Mouse (Mus musculus) embryonic fibroblast, embryonic 13.5 days (primary cell): Measurements from ENCODE around the gene Pga5. TPM values are rescaled to one million over a fixed set of nuclear protein-coding genes. Genes with fewer than 3 reads are reported as not detected.

Source experiments
- H3K27ac ChIP-seq: 2 replicates; pipeline ENCODE4 v1.5.1; 2012; ENCODE audit warnings: low read length, control low read depth, inconsistent platforms; ENCODE audit not compliant: insufficient read depth
- H3K4me1 ChIP-seq: 2 replicates; pipeline ENCODE4 v1.6.1; 2011; ENCODE audit warnings: low read length; ENCODE audit not compliant: control insufficient read depth, insufficient read depth
- H3K4me3 ChIP-seq: 2 replicates; pipeline ENCODE4 v1.5.1; 2011; ENCODE audit warnings: mild to moderate bottlenecking, control low read depth, low read length; ENCODE audit not compliant: insufficient read depth
- CTCF ChIP-seq: IDR thresholded peaks from 2 replicates; pipeline ENCODE4 v1.5.1; 2011; ENCODE audit warnings: mild to moderate bottlenecking, control low read depth, low read length, moderate library complexity, borderline replicate concordance; ENCODE audit not compliant: insufficient read depth
- POLR2A ChIP-seq: IDR thresholded peaks from 2 replicates; pipeline ENCODE4 v1.6.1; 2011; ENCODE audit warnings: low read depth, mild to moderate bottlenecking, control low read depth, low read length, moderate library complexity
- polyA plus RNA-seq: library from polyadenylated mRNA; stranded (reverse); fragments of >200 nt; gene quantifications from 2 replicates; pipeline ENCODE4 v1.2.4, GENCODE M21; 2011; ENCODE audit warnings: low read depth; ENCODE audit not compliant: missing spikeins, insufficient read length

Gene Pga5
- polyA plus RNA-seq, 1 experiment = not detected

GRCm38 (mm10) chr19:10691660-10692059, 13.8 kb upstream of the Pga5 start:
- TF ChIP-seq CTCF = no peak
- no peak for TF ChIP-seq POLR2A
- Histone ChIP-seq H3K4me1 (peaks cover 12% of the 10 kb centered on the region), H3K4me3 (no peak overlapping the region), H3K27ac (no peak overlapping the region)

GRCm38 (mm10) chr19:10691121-10691520, 13.2 kb upstream of the Pga5 start:
- Histone ChIP-seq H3K4me1 (peaks cover 12% of the 10 kb centered on the region), H3K27ac (no peak overlapping the region)
- TF ChIP-seq CTCF = no peak
- no peak for TF ChIP-seq POLR2A

GRCm38 (mm10) chr19:10690336-10690735, 12.5 kb upstream of the Pga5 start:
- peaks cover 10% of the 10 kb centered on the region for H3K4me1 ChIP-seq
- H3K4me3 ChIP-seq = peak overlapping the region; percentile 26; the same call in 1 of the 2 replicates
- peak overlapping the region; percentile 91 for H3K27ac ChIP-seq
- no peak for TF ChIP-seq POLR2A
- no peak for TF ChIP-seq CTCF

More at GRCm38 (mm10) chr19:10691121-10691520, 13.2 kb upstream of the Pga5 start:
- no peak overlapping the region for H3K4me3 ChIP-seq

GRCm38 (mm10) chr19:10689470-10690166, 11.7 kb upstream of the Pga5 start:
- H3K4me3 ChIP-seq = peak overlapping the region; percentile 93
- TF ChIP-seq POLR2A (0 out of 2 replicates have a peak, but pooled peaks have one; percentile 12), CTCF (no peak)
- H3K27ac ChIP-seq = peak overlapping the region; percentile 91
- H3K4me1 ChIP-seq = peaks cover 10% of the 10 kb centered on the region

GRCm38 (mm10) chr19:10688537-10689352, 10.9 kb upstream of the Pga5 start, which contains the start of gene Vps37c:
TSS of gene Vps37c (plus strand) at chr19:10688735.
- H3K4me3 ChIP-seq = peak within 1 kb of the TSS; percentile 93
- peaks cover 7% of the 10 kb centered on the region for H3K4me1 ChIP-seq
- H3K27ac ChIP-seq = peak within 1 kb of the TSS; percentile 91
- TF ChIP-seq CTCF (no peak), POLR2A (peak; percentile 83)

- Histone ChIP-seq H3K27ac (no peak overlapping the region), H3K4me3 (no peak overlapping the region), H3K4me1 (peaks cover 4% of the 10 kb centered on the region)
- no peak for TF ChIP-seq POLR2A
- TF ChIP-seq CTCF = no peak
Observed at GRCm38 (mm10) chr19:10685727-10686126, 7.9 kb upstream of the Pga5 start.

- 0 out of 2 replicates have a peak, but pooled peaks cover under 1% of the 10 kb centered on the region for H3K4me1 ChIP-seq
- TF ChIP-seq POLR2A = no peak
- H3K4me3 ChIP-seq = no peak overlapping the region
- H3K27ac ChIP-seq = no peak overlapping the region
Observed at GRCm38 (mm10) chr19:10685081-10685480, 7.2 kb upstream of the Pga5 start.

GRCm38 (mm10) chr19:10681571-10681970, 3.7 kb upstream of the Pga5 start:
- Histone ChIP-seq H3K4me3 (no peak overlapping the region), H3K4me1 (no peaks in the 10 kb centered on the region), H3K27ac (no peak overlapping the region)
- no peak for TF ChIP-seq POLR2A
- no peak for TF ChIP-seq CTCF

- H3K4me3 ChIP-seq = no peak overlapping the region
- H3K4me1 ChIP-seq = no peaks in the 10 kb centered on the region
- no peak for TF ChIP-seq CTCF
- no peak for TF ChIP-seq POLR2A
- H3K27ac ChIP-seq = no peak overlapping the region
Observed at GRCm38 (mm10) chr19:10678772-10679067, 849 bp upstream of the Pga5 start.

GRCm38 (mm10) chr19:10676656-10677055, 1.2 kb downstream of the Pga5 start:
- Histone ChIP-seq H3K4me1 (no peaks in the 10 kb centered on the region), H3K4me3 (no peak overlapping the region), H3K27ac (no peak overlapping the region)
- no peak for TF ChIP-seq CTCF
- TF ChIP-seq POLR2A = no peak
